Mouse (Mus musculus): ENCODE data around the gene Pfn3. TPM values are rescaled to one million over a fixed set of nuclear protein-coding genes. Genes with fewer than 3 reads are reported as not detected.

Gene Pfn3
- polyA plus RNA-seq, 1 experiment from 2014 or later, result not detected

- ATAC-seq (ENCODE audit: insufficient number of reproducible peaks, low FRiP score, low TSS enrichment, low read depth) (no peak), DNase-seq (ENCODE audit: low spot score) (no peak)
- Histone ChIP-seq H3K4me1 (ENCODE audit: control insufficient read depth, insufficient read depth, low read length) (0 out of 2 replicates have a peak, but pooled peaks cover 3% of the 10 kb centered on the region), H3K27ac (replicated peaks; ENCODE audit: low read depth, low read length) (no peak overlapping the region), H3K4me2 (ENCODE audit: low read depth, severe bottlenecking) (no peak overlapping the region), H3K36me3 (ENCODE audit: control insufficient read depth, insufficient read depth, low read length) (no peaks in the 10 kb centered on the region), H3K27me3 (ENCODE audit: control insufficient read depth, insufficient read depth, low read length) (no peaks in the 10 kb centered on the region), H3K9me3 (ENCODE audit: control insufficient read depth, low read length) (no peaks in the 10 kb centered on the region), H3K9ac (ENCODE audit: low read length) (no peak overlapping the region), H3K4me3 (ENCODE audit: low read depth, low read length) (no peak overlapping the region)
- WGBS, result 63% methylated on average over 3 of the region's 3 CpGs
These were observed 44.8 kb downstream of the Pfn3 start for GRCm38 (mm10) chr13:55370234-55370633.

GRCm38 (mm10) chr13:55369531-55370114 lies 45.4 kb downstream of the Pfn3 start, which contains the start of gene Rgs14:
Gene Rgs14, plus strand, starts transcription at chr13:55369732.
- Histone ChIP-seq H3K4me3 (ENCODE audit: low read depth, low read length) (no peak within 1 kb of the TSS), H3K27ac (replicated peaks; ENCODE audit: low read depth, low read length) (no peak within 1 kb of the TSS), H3K27me3 (ENCODE audit: control insufficient read depth, insufficient read depth, low read length) (no peaks in the 10 kb centered on the region), H3K4me2 (ENCODE audit: low read depth, severe bottlenecking) (no peak within 1 kb of the TSS), H3K36me3 (ENCODE audit: control insufficient read depth, insufficient read depth, low read length) (no peaks in the 10 kb centered on the region), H3K4me1 (ENCODE audit: control insufficient read depth, insufficient read depth, low read length) (0 out of 2 replicates have a peak, but pooled peaks cover 3% of the 10 kb centered on the region), H3K9ac (ENCODE audit: low read length) (no peak within 1 kb of the TSS), H3K9me3 (ENCODE audit: control insufficient read depth, low read length) (no peaks in the 10 kb centered on the region)
- DNase-seq (ENCODE audit: low spot score), result no peak
- 56% methylated on average over 13 of the region's 13 CpGs for WGBS
- ATAC-seq (ENCODE audit: insufficient number of reproducible peaks, low FRiP score, low TSS enrichment, low read depth), result no peak

- ATAC-seq (ENCODE audit: insufficient number of reproducible peaks, low FRiP score, low TSS enrichment, low read depth), result no peak
- H3K9me3 ChIP-seq (ENCODE audit: control insufficient read depth, low read length), result no peaks in the 10 kb centered on the region
- no peak overlapping the region for H3K4me2 ChIP-seq (ENCODE audit: low read depth, severe bottlenecking)
- H3K36me3 ChIP-seq (ENCODE audit: control insufficient read depth, insufficient read depth, low read length), result no peaks in the 10 kb centered on the region
- 69% methylated on average over 7 of the region's 7 CpGs for WGBS
- no peak for DNase-seq (ENCODE audit: low spot score)
- H3K27me3 ChIP-seq (ENCODE audit: control insufficient read depth, insufficient read depth, low read length), result no peaks in the 10 kb centered on the region
- no peak overlapping the region for H3K27ac ChIP-seq (replicated peaks; ENCODE audit: low read depth, low read length)
- H3K9ac ChIP-seq (ENCODE audit: low read length), result no peak overlapping the region
- H3K4me1 ChIP-seq (ENCODE audit: control insufficient read depth, insufficient read depth, low read length), result 0 out of 2 replicates have a peak, but pooled peaks cover 3% of the 10 kb centered on the region
- H3K4me3 ChIP-seq (ENCODE audit: low read depth, low read length), result no peak overlapping the region
These were observed 46.6 kb downstream of the Pfn3 start for GRCm38 (mm10) chr13:55368401-55368800.

Small RNA genes within 50 kb of the gene (microRNA-seq; reads per million reads assigned to microRNA genes)
- not detected for gene Mir6943

Other genes with a start within 250 kb of the Pfn3 start
- gene Nsd1, start 205.4 kb downstream of the Pfn3 start, polyA plus RNA-seq (2014; fragmentation: Nextera tagmentation; extraction: Ambion mirVana), result 69.0 and 70.0 TPM in 2 replicates
- gene Prelid1, start 94.7 kb downstream of the Pfn3 start, polyA plus RNA-seq (2014; fragmentation: Nextera tagmentation; extraction: Ambion mirVana), result 416 and 451 TPM in 2 replicates
- gene Rab24, start 93.3 kb downstream of the Pfn3 start, polyA plus RNA-seq (2014; fragmentation: Nextera tagmentation; extraction: Ambion mirVana), result 90.6 and 97.4 TPM in 2 replicates
- 23.7 and 28.9 TPM in 2 replicates for gene Mxd3, start 85.4 kb downstream of the Pfn3 start, polyA plus RNA-seq (2014; fragmentation: Nextera tagmentation; extraction: Ambion mirVana)
- gene Lman2, start 52.4 kb downstream of the Pfn3 start, polyA plus RNA-seq (2014; fragmentation: Nextera tagmentation; extraction: Ambion mirVana), result 85.3 and 88.7 TPM in 2 replicates
- gene Rgs14, start 45.5 kb downstream of the Pfn3 start, polyA plus RNA-seq (2014; fragmentation: Nextera tagmentation; extraction: Ambion mirVana), result 0.57 and 0.97 TPM in 2 replicates
- gene Slc34a1, start 17.0 kb downstream of the Pfn3 start, polyA plus RNA-seq (2014; fragmentation: Nextera tagmentation; extraction: Ambion mirVana), result not detected in 2 replicates
- gene F12, start 11.6 kb upstream of the Pfn3 start, polyA plus RNA-seq (2014; fragmentation: Nextera tagmentation; extraction: Ambion mirVana), result 0.17 TPM in 1 of 2 replicates, not detected in the other
- gene Grk6, start 29.8 kb upstream of the Pfn3 start, polyA plus RNA-seq (2014; fragmentation: Nextera tagmentation; extraction: Ambion mirVana), result 60.4 and 68.2 TPM in 2 replicates
- gene Prr7, start 49.0 kb upstream of the Pfn3 start, polyA plus RNA-seq (2014; fragmentation: Nextera tagmentation; extraction: Ambion mirVana), result 1.1 and 1.6 TPM in 2 replicates
- gene Dbn1, start 72.9 kb upstream of the Pfn3 start, polyA plus RNA-seq (2014; fragmentation: Nextera tagmentation; extraction: Ambion mirVana), result 299 and 318 TPM in 2 replicates
- gene Pdlim7, start 98.4 kb upstream of the Pfn3 start, polyA plus RNA-seq (2014; fragmentation: Nextera tagmentation; extraction: Ambion mirVana), result 154 and 155 TPM in 2 replicates
- gene Dok3, start 114.1 kb upstream of the Pfn3 start, polyA plus RNA-seq (2014; fragmentation: Nextera tagmentation; extraction: Ambion mirVana), result 1.6 and 2.7 TPM in 2 replicates
- gene Ddx41, start 121.4 kb upstream of the Pfn3 start, polyA plus RNA-seq (2014; fragmentation: Nextera tagmentation; extraction: Ambion mirVana), result 82.5 and 84.0 TPM in 2 replicates
- gene Fam193b, start 155.9 kb upstream of the Pfn3 start, polyA plus RNA-seq (2014; fragmentation: Nextera tagmentation; extraction: Ambion mirVana), result 47.8 and 50.7 TPM in 2 replicates
- gene Tmed9, start 158.5 kb upstream of the Pfn3 start, polyA plus RNA-seq (2014; fragmentation: Nextera tagmentation; extraction: Ambion mirVana), result 54.9 and 60.9 TPM in 2 replicates
- 16.9 and 21.3 TPM in 2 replicates for gene B4galt7, start 184.7 kb upstream of the Pfn3 start, polyA plus RNA-seq (2014; fragmentation: Nextera tagmentation; extraction: Ambion mirVana)
- 53.8 and 56.3 TPM in 2 replicates for gene Caml, start 207.8 kb upstream of the Pfn3 start, polyA plus RNA-seq (2014; fragmentation: Nextera tagmentation; extraction: Ambion mirVana)
- 60.8 and 61.8 TPM in 2 replicates for gene Ddx46, start 219.8 kb upstream of the Pfn3 start, polyA plus RNA-seq (2014; fragmentation: Nextera tagmentation; extraction: Ambion mirVana)